Mouse (Mus musculus): ENCODE results near the gene Chst5.

GRCm38 (mm10) chr8:111911572-111911971 lies 1.3 kb upstream of the Chst5 start:
- TF ChIP-seq JUND (IDR thresholded peaks at IDR 0.05; ENCODE audit: low read depth, low read length) = no peak
- no peak for TF ChIP-seq CTCF (IDR thresholded peaks at IDR 0.05 in 2 of 3, conservative IDR thresholded peaks at IDR 0.05 in 1 of 3; ENCODE audit: control insufficient read depth in 1 of 3, insufficient read depth in 1 of 3, low read depth in 2 of 3, low read length in 3 of 3, poor library complexity in 1 of 3, severe bottlenecking in 1 of 3)
- TF ChIP-seq ETS1 (IDR thresholded peaks at IDR 0.05; ENCODE audit: low read depth, low read length) = no peak
- TF ChIP-seq CHD1 (IDR thresholded peaks at IDR 0.05; ENCODE audit: low read depth, low read length) = no peak
- no peak for TF ChIP-seq POLR2A (IDR thresholded peaks at IDR 0.05; ENCODE audit: control insufficient read depth in 1 of 2, insufficient read depth in 1 of 2, low read depth in 1 of 2, low read length in 2 of 2, poor library complexity in 1 of 2)
